Mouse (Mus musculus): ENCODE results near the gene Mettl24. TPM values are rescaled to one million over a fixed set of nuclear protein-coding genes. Genes with fewer than 3 reads are reported as not detected.

Mettl24 gene
- polyA plus RNA-seq, 1 experiment from 2014 or later = 2.8 TPM

- Histone ChIP-seq H3K9ac (ENCODE audit: low read depth, low read length) (no peak overlapping the region), H3K4me2 (replicated peaks; ENCODE audit: low read depth, low read length) (no peak overlapping the region), H3K27me3 (ENCODE audit: control insufficient read depth, insufficient read depth, low read length) (no peaks in the 10 kb centered on the region), H3K9me3 (ENCODE audit: control insufficient read depth, low read length) (no peaks in the 10 kb centered on the region), H3K36me3 (ENCODE audit: control insufficient read depth, insufficient read depth, low read length) (peaks cover 30% of the 10 kb centered on the region; the same call in 1 of the 2 replicates), H3K27ac (ENCODE audit: low read depth, low read length) (no peak overlapping the region), H3K4me3 (ENCODE audit: low read length) (no peak overlapping the region), H3K4me1 (ENCODE audit: control insufficient read depth, insufficient read depth, low read length) (no peaks in the 10 kb centered on the region)
- WGBS = 83% methylated on average over 2 of the region's 2 CpGs
- ATAC-seq (ENCODE audit: low FRiP score, low TSS enrichment) = no peak
Measured at GRCm38 (mm10) chr10:40850644-40851043, 167.6 kb downstream of the Mettl24 start.

- Histone ChIP-seq H3K4me2 (replicated peaks; ENCODE audit: low read depth, low read length) (no peak overlapping the region), H3K4me1 (ENCODE audit: control insufficient read depth, insufficient read depth, low read length) (no peaks in the 10 kb centered on the region), H3K9ac (ENCODE audit: low read depth, low read length) (no peak overlapping the region), H3K36me3 (ENCODE audit: control insufficient read depth, insufficient read depth, low read length) (peaks cover 30% of the 10 kb centered on the region; the same call in 1 of the 2 replicates), H3K4me3 (ENCODE audit: low read length) (no peak overlapping the region), H3K27ac (ENCODE audit: low read depth, low read length) (no peak overlapping the region), H3K27me3 (ENCODE audit: control insufficient read depth, insufficient read depth, low read length) (no peaks in the 10 kb centered on the region), H3K9me3 (ENCODE audit: control insufficient read depth, low read length) (no peaks in the 10 kb centered on the region)
- ATAC-seq (ENCODE audit: low FRiP score, low TSS enrichment) = no peak
Measured at GRCm38 (mm10) chr10:40851138-40851537, 168.1 kb downstream of the Mettl24 start.

- no peaks in the 10 kb centered on the region for H3K4me1 ChIP-seq (ENCODE audit: control insufficient read depth, insufficient read depth, low read length)
- H3K36me3 ChIP-seq (ENCODE audit: control insufficient read depth, insufficient read depth, low read length) = no peaks in the 10 kb centered on the region
- no peak for ATAC-seq (ENCODE audit: low FRiP score, low TSS enrichment)
- 61% methylated on average over 2 of the region's 2 CpGs for WGBS
- no peak overlapping the region for H3K27ac ChIP-seq (ENCODE audit: low read depth, low read length)
- H3K4me2 ChIP-seq (replicated peaks; ENCODE audit: low read depth, low read length) = no peak overlapping the region
- no peaks in the 10 kb centered on the region for H3K27me3 ChIP-seq (ENCODE audit: control insufficient read depth, insufficient read depth, low read length)
- no peak overlapping the region for H3K4me3 ChIP-seq (ENCODE audit: low read length)
- H3K9me3 ChIP-seq (ENCODE audit: control insufficient read depth, low read length) = no peaks in the 10 kb centered on the region
- H3K9ac ChIP-seq (ENCODE audit: low read depth, low read length) = no peak overlapping the region
Measured at GRCm38 (mm10) chr10:40855616-40856015, 172.5 kb downstream of the Mettl24 start.

- WGBS = 90% methylated on average over 7 of the region's 7 CpGs
- Histone ChIP-seq H3K4me3 (ENCODE audit: low read length) (no peak overlapping the region), H3K4me2 (replicated peaks; ENCODE audit: low read depth, low read length) (no peak overlapping the region), H3K9me3 (ENCODE audit: control insufficient read depth, low read length) (no peaks in the 10 kb centered on the region), H3K27me3 (ENCODE audit: control insufficient read depth, insufficient read depth, low read length) (no peaks in the 10 kb centered on the region), H3K9ac (ENCODE audit: low read depth, low read length) (no peak overlapping the region), H3K4me1 (ENCODE audit: control insufficient read depth, insufficient read depth, low read length) (no peaks in the 10 kb centered on the region), H3K27ac (ENCODE audit: low read depth, low read length) (no peak overlapping the region), H3K36me3 (ENCODE audit: control insufficient read depth, insufficient read depth, low read length) (no peaks in the 10 kb centered on the region)
- ATAC-seq (ENCODE audit: low FRiP score, low TSS enrichment) = no peak
Measured at GRCm38 (mm10) chr10:40856703-40857102, 173.6 kb downstream of the Mettl24 start.

GRCm38 (mm10) chr10:40857599-40857998, 174.5 kb downstream of the Mettl24 start:
- WGBS = 90% methylated on average over 8 of the region's 8 CpGs
- Histone ChIP-seq H3K4me3 (ENCODE audit: low read length) (no peak overlapping the region), H3K36me3 (ENCODE audit: control insufficient read depth, insufficient read depth, low read length) (no peaks in the 10 kb centered on the region), H3K27me3 (ENCODE audit: control insufficient read depth, insufficient read depth, low read length) (no peaks in the 10 kb centered on the region), H3K4me2 (replicated peaks; ENCODE audit: low read depth, low read length) (no peak overlapping the region), H3K27ac (ENCODE audit: low read depth, low read length) (no peak overlapping the region), H3K9ac (ENCODE audit: low read depth, low read length) (no peak overlapping the region), H3K9me3 (ENCODE audit: control insufficient read depth, low read length) (no peaks in the 10 kb centered on the region), H3K4me1 (ENCODE audit: control insufficient read depth, insufficient read depth, low read length) (no peaks in the 10 kb centered on the region)
- no peak for ATAC-seq (ENCODE audit: low FRiP score, low TSS enrichment)

Other genes starting within 250 kb of the Mettl24 start
- not detected in 2 replicates for gene Slc22a16, start 112.9 kb upstream of the Mettl24 start, polyA plus RNA-seq (2014; fragmentation: Nextera tagmentation; extraction: Ambion mirVana)
- gene Ddo, start 53.3 kb upstream of the Mettl24 start, polyA plus RNA-seq (2014; fragmentation: Nextera tagmentation; extraction: Ambion mirVana) = 0.14 and 0.20 TPM in 2 replicates
- gene Cdc40, start 200.0 kb downstream of the Mettl24 start, polyA plus RNA-seq (2014; fragmentation: Nextera tagmentation; extraction: Ambion mirVana) = 34.6 and 42.1 TPM in 2 replicates
- 21.8 and 27.7 TPM in 2 replicates for gene Wasf1, start 200.2 kb downstream of the Mettl24 start, polyA plus RNA-seq (2014; fragmentation: Nextera tagmentation; extraction: Ambion mirVana)

Measured in kidney, embryonic 14.5 days (tissue).